Mouse (Mus musculus) brain, embryonic 14.5 days (tissue): ENCODE measurements at regions not wholly inside any gene's neighbourhood (a gene's known extent, or its start where the extent isn't known, plus 50 kb on each side); places are given as distances from the start of the nearest gene placed in this dataset.
A peak's percentile ranks its signal among the peaks of the same experiment; 100 is the strongest.

Experiments
- DNase-seq: peaks from one replicate; pipeline ENCODE4 v3.0.0-alpha.2; 2011; ENCODE audit warnings: low read depth
- CTCF ChIP-seq: fragments of 200-500 bp; IDR thresholded peaks from 2 replicates; pipeline ENCODE4 v1.5.1; 2012; ENCODE audit warnings: inconsistent platforms, mild to moderate bottlenecking, moderate library complexity, borderline replicate concordance; ENCODE audit not compliant: insufficient read depth, insufficient read length; ENCODE audit errors: extremely low read depth
- POLR2A ChIP-seq: fragments of 200-500 bp; IDR thresholded peaks from 2 replicates; pipeline ENCODE4 v1.6.1; 2012; ENCODE audit warnings: mild to moderate bottlenecking, inconsistent platforms, borderline replicate concordance; ENCODE audit not compliant: poor library complexity, insufficient read depth, insufficient read length, severe bottlenecking; ENCODE audit errors: extremely low read depth

- TF ChIP-seq POLR2A, result no peak
- TF ChIP-seq CTCF, result no peak
- no peak for DNase-seq
These were observed 154.4 kb upstream of the Actbl2 start for GRCm38 (mm10) chr13:111100448-111100847.

- no peak for TF ChIP-seq POLR2A
- DNase-seq, result peak; percentile 36
These were observed 150.1 kb upstream of the Actbl2 start for GRCm38 (mm10) chr13:111104567-111105219.

- TF ChIP-seq CTCF, result no peak
- TF ChIP-seq POLR2A, result no peak
- no peak for DNase-seq
These were observed 123.7 kb upstream of the Actbl2 start for GRCm38 (mm10) chr13:111131108-111131507.

- DNase-seq, result no peak
- TF ChIP-seq CTCF (no peak), POLR2A (no peak)
These were observed 118.4 kb upstream of the Actbl2 start for GRCm38 (mm10) chr13:111136392-111136791.

- TF ChIP-seq CTCF (no peak), POLR2A (no peak)
- peak; percentile 48 for DNase-seq
These were observed 111.9 kb upstream of the Actbl2 start for GRCm38 (mm10) chr13:111142757-111143420.

GRCm38 (mm10) chr13:111144721-111145120, 110.1 kb upstream of the Actbl2 start:
- DNase-seq, result no peak
- TF ChIP-seq CTCF (no peak), POLR2A (no peak)

- DNase-seq, result no peak
- no peak for TF ChIP-seq CTCF
- TF ChIP-seq POLR2A, result no peak
These were observed 96.7 kb upstream of the Actbl2 start for GRCm38 (mm10) chr13:111157921-111158638.

GRCm38 (mm10) chr13:111159498-111159897, 95.3 kb upstream of the Actbl2 start:
- no peak for DNase-seq

GRCm38 (mm10) chr13:111165538-111165937, 89.3 kb upstream of the Actbl2 start:
- no peak for DNase-seq
- TF ChIP-seq CTCF, result no peak
- no peak for TF ChIP-seq POLR2A

More at GRCm38 (mm10) chr13:111159498-111159897, 95.3 kb upstream of the Actbl2 start:
- TF ChIP-seq CTCF (no peak), POLR2A (no peak)

- TF ChIP-seq POLR2A (no peak), CTCF (no peak)
- DNase-seq, result peak; percentile 26
These were observed 84.3 kb upstream of the Actbl2 start for GRCm38 (mm10) chr13:111170269-111171165.

- TF ChIP-seq POLR2A, result no peak
- TF ChIP-seq CTCF, result no peak
- DNase-seq, result no peak
These were observed 75.6 kb upstream of the Actbl2 start for GRCm38 (mm10) chr13:111179186-111179585.
